Mouse (Mus musculus): ENCODE data around the gene Kat7.

Gene Kat7

GRCm38 (mm10) chr11:95333209-95333608, 23.2 kb upstream of the Kat7 start:
- DNase-seq (ENCODE audit: low read depth) = peak; percentile 74

GRCm38 (mm10) chr11:95330662-95331061, 20.6 kb upstream of the Kat7 start:
- no peak for DNase-seq (ENCODE audit: low read depth)

GRCm38 (mm10) chr11:95328629-95329028, 18.6 kb upstream of the Kat7 start:
- DNase-seq (ENCODE audit: low read depth) = no peak

- no peak for DNase-seq (ENCODE audit: low read depth)
These were observed 16.2 kb upstream of the Kat7 start for GRCm38 (mm10) chr11:95326243-95326642.

- no peak for DNase-seq (ENCODE audit: low read depth)
These were observed 15.8 kb upstream of the Kat7 start for GRCm38 (mm10) chr11:95325832-95326231.

- DNase-seq (ENCODE audit: low read depth) = no peak
These were observed 14.1 kb upstream of the Kat7 start for GRCm38 (mm10) chr11:95324181-95324580.

- no peak for DNase-seq (ENCODE audit: low read depth)
These were observed 10.0 kb upstream of the Kat7 start for GRCm38 (mm10) chr11:95320010-95320409.

- no peak for DNase-seq (ENCODE audit: low read depth)
These were observed 9.5 kb upstream of the Kat7 start for GRCm38 (mm10) chr11:95319506-95319905.

GRCm38 (mm10) chr11:95318116-95318515, 8.1 kb upstream of the Kat7 start:
- DNase-seq (ENCODE audit: low read depth) = no peak

- no peak for DNase-seq (ENCODE audit: low read depth)
These were observed 5.3 kb upstream of the Kat7 start for GRCm38 (mm10) chr11:95315215-95315955.

GRCm38 (mm10) chr11:95311425-95311807, 1.4 kb upstream of the Kat7 start:
- DNase-seq (ENCODE audit: low read depth) = no peak

GRCm38 (mm10) chr11:95310648-95311424, 790 bp upstream of the Kat7 start:
- no peak for DNase-seq (ENCODE audit: low read depth)

- DNase-seq (ENCODE audit: low read depth) = peak; percentile 97
These were observed 488 bp downstream of the Kat7 start for GRCm38 (mm10) chr11:95309510-95310006.

- DNase-seq (ENCODE audit: low read depth) = no peak
These were observed 2.5 kb downstream of the Kat7 start for GRCm38 (mm10) chr11:95307526-95307925.

- peak; percentile 47 for DNase-seq (ENCODE audit: low read depth)
These were observed 4.4 kb downstream of the Kat7 start for GRCm38 (mm10) chr11:95305600-95305999.

- DNase-seq (ENCODE audit: low read depth) = no peak
These were observed 8.3 kb downstream of the Kat7 start for GRCm38 (mm10) chr11:95301772-95302171.

- DNase-seq (ENCODE audit: low read depth) = no peak
These were observed 10.2 kb downstream of the Kat7 start for GRCm38 (mm10) chr11:95299886-95300285.

- peak; percentile 74 for DNase-seq (ENCODE audit: low read depth)
These were observed 11.9 kb downstream of the Kat7 start for GRCm38 (mm10) chr11:95298146-95298545.

GRCm38 (mm10) chr11:95295736-95296135, 14.3 kb downstream of the Kat7 start:
- no peak for DNase-seq (ENCODE audit: low read depth)

- DNase-seq (ENCODE audit: low read depth) = no peak
These were observed 16.9 kb downstream of the Kat7 start for GRCm38 (mm10) chr11:95293017-95293624.

GRCm38 (mm10) chr11:95291998-95292397, 18.0 kb downstream of the Kat7 start:
- DNase-seq (ENCODE audit: low read depth) = no peak

GRCm38 (mm10) chr11:95282331-95282730, 27.7 kb downstream of the Kat7 start:
- no peak for DNase-seq (ENCODE audit: low read depth)

Measured in naive thymus-derived CD4-positive, alpha-beta T cell, adult 2 months (primary cell).